Mouse (Mus musculus) heart, postnatal 4 days (tissue): Measurements from ENCODE around the gene Gch1. TPM values are rescaled to one million over a fixed set of nuclear protein-coding genes. Genes with fewer than 3 reads are reported as not detected.
"Not testable (repeated sequence)": the region's sequence is repeated elsewhere in the genome, so short reads cannot be mapped to it uniquely, and the experiment has no call there.

ENCODE experiments used
- DNase-seq: peaks from one replicate; pipeline ENCODE4 v3.0.0; 2021
- total RNA-seq, 2 experiments: library from RNA; stranded (reverse); gene quantifications; 2 replicates each; pipeline ENCODE4 v1.2.3; 2021

Gch1 gene
- total RNA-seq, 2 experiments from 2014 or later = 7.4 TPM

- no peak for DNase-seq
Observed at GRCm38 (mm10) chr14:47165117-47165516, 24.1 kb downstream of the Gch1 start.

GRCm38 (mm10) chr14:47161921-47162427 is 27.2 kb downstream of the Gch1 start:
- DNase-seq = no peak

DNA sequence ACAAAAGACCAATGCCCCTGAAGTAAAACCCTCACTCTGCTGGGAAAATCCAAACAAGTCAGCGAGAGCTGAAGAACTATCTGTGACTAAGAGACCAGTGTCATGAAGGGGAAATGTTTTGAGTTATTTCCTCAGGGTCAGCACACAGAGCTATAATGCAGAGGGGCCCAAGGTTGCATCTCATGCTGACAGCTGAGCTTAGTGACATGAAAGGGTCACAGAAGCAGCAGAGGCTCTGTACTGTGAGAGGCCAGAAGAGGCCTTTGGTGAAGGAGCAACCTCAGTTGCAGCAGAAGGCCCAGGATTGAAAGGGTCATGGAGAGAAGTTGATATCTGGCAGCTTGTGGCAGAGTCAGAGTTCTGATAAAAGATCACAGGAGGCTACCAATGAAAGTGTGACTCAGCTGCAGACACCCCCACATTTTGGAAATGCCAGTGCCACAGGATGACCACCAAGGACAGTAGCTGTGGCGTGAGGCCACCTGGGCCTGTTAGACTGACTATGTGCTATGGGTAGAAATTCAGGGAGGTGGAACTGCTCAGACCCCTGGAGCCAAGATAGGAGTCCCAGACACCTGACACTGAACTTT is 29.1 kb downstream of the Gch1 start:
- DNase-seq = no peak

- DNase-seq = no peak
Observed at GRCm38 (mm10) chr14:47154303-47154702, 34.9 kb downstream of the Gch1 start.

- DNase-seq = no peak
Observed at GRCm38 (mm10) chr14:47151306-47151705, 37.9 kb downstream of the Gch1 start.

GRCm38 (mm10) chr14:47144326-47144725 is 44.9 kb downstream of the Gch1 start:
- DNase-seq = no peak

GRCm38 (mm10) chr14:47138853-47139252 is 50.4 kb downstream of the Gch1 start:
- no peak for DNase-seq

DNA sequence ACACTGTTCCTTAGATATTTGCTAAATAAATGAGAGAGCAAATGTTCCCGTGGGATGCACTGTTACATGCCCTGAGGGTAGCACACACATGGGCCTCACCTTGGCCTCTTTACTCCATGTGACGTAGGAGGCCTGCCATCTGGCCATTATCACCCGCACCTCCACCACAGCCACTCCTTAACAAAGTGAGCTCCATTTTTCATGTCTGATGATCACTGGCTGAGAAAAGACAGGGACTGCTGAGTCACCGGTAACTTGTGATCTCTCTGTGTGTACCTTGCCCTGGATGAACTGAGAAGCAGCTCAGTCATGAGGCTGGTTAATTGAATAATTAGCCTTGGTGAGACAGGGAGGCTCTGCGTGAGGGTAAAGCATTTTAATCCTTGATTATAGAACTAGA is 52.6 kb downstream of the Gch1 start:
- no peak for DNase-seq

- no peak for DNase-seq
Observed at GRCm38 (mm10) chr14:47133948-47134347, 55.3 kb downstream of the Gch1 start.

DNA sequence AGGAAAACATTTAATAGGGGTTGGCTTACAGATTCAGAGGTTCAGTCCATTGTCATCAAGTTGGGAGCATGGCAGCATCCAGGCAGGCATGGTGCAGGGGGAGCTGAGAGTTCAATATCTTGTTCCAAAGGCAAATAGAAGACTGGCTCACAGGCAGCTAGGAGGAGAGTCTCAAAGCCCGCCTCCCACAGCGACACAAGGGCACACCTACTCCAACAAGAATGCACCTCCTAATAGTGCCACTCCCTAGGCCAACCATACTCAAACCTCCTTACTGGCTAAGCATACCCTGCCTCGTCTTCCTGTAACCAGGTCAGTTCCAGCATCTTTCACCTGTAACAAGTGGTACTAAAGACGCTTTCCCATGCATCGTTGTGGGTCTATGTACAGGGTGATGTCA is 61.2 kb downstream of the Gch1 start:
- no peak for DNase-seq

DNA sequence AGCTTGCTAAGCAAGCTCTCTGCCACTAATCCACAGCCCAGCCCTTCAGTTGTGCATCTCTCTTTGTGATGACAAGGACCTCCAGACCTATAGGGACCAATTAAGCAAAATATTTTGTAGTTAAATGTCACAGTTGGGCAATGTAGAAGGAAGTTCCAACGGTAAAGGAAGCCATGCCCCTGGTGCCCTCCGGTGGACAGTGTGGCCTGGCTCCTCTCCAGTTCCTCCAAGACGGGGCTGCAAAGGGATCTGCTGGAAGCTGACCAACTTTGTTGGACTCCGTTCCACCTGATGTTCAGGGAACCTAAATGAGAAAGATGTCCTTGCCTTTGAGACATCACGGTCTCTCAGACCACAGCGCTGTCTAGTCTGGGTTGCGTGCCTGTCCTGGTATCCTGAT is 71.7 kb downstream of the Gch1 start:
- DNase-seq = peak; percentile 23

DNA sequence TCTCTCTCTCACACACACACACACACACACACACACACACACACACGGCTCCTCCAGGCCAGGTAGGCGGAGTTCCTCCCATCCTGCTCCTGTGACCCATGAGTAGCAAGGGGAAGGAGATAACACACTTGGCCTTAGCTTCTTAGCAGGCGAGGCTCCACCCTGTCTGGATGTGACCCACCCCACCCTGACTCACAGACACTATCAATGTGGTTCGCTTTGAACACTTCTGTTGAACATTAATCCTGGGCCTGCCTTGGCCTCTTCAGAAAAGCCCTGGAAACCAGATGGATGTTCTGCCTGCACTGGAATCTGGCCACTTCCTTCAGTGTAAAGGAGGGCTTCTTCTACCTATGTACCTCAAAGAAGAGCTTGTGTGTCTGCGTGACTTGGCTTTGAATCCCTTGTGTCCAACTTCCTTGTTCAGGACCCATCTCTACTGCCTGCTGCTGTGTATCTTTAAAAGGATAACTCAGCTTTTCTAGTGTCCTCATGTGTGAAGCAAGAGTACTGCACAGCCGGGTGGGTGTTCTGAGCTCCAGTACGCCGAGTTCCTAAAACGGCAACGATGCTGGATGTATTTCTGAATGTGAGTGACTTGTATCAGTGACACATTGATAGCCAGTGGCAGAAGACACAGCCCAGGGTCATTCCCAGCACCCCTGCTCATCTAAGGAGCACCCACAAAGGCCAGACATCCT is 73.0 kb downstream of the Gch1 start:
- DNase-seq = no peak

DNA sequence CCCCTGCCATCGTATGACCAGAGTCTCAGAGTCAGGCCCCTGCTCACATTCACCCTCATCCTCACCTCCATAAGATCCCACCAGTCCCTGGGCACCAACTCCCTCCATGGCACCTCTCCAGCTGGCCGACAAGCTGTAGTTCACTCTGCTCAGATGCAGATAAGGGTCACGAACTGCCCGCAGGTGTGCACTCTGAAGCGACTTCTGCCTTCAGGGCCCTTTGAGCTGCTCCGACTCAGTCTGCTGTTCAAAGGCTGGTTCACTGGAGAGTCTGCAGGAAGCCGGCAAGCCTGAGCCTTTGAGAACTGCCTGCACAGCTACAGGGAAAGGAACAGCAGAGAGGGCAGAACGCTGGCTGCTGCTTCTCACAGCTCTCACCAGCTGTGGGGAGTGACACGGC is 74.1 kb downstream of the Gch1 start:
- no peak for DNase-seq

DNA sequence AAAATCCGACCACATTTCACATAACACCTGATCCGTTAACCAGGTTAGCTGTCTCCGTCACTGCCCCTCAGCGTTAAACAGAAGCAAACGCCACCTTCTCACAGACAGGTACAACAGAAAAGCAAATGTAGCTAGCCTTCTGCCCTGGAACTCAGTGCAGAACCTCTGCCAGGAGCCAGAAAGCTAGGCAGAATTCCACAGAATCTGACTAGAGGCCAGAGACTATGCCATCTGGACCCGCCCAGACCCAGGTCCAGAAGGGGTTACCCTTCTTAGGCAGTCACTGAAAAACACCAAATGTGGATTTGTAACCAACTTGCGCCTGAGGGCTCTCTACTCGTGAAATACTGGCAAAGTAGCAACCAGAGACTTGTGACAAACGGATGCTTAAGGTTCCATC is 77.9 kb downstream of the Gch1 start:
- DNase-seq = no peak

GRCm38 (mm10) chr14:47110391-47110790 is 78.8 kb downstream of the Gch1 start:
- DNase-seq = not testable (repeated sequence)

DNA sequence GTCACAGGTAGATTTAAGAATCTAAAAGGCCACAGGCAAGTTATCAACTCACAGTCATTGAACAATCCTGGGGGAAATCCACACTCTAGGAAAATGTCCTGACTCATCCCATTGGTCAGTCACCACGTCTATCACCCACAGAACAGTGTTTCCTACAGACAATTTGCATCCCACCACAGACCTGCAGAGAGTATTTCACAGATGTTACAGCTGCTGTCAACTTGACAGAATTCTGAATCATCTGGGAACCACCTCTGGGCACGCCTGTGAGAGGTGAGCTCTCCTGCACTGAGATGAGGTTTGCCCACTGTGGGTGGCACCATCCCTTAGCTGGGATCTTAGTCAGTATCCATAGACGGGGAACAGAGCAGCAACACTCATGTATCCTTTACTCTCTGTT is 81.8 kb downstream of the Gch1 start:
- DNase-seq = no peak

- DNase-seq = no peak
Observed at GRCm38 (mm10) chr14:47105755-47106154, 83.5 kb downstream of the Gch1 start.

GRCm38 (mm10) chr14:47105174-47105557 is 84.0 kb downstream of the Gch1 start:
- DNase-seq = no peak

GRCm38 (mm10) chr14:47104246-47105173 is 84.7 kb downstream of the Gch1 start:
- DNase-seq = no peak
